Mouse (Mus musculus) naive thymus-derived CD4-positive, alpha-beta T cell, adult 2 months (primary cell): ENCODE data around the gene Nup210l.
"Not testable (repeated sequence)": the region's sequence is repeated elsewhere in the genome, so short reads cannot be mapped to it uniquely, and the experiment has no call there.

Source experiments
- DNase-seq: peaks from one replicate; pipeline ENCODE4 v3.0.0-alpha.2; 2011; ENCODE audit warnings: low read depth

Gene Nup210l

DNA sequence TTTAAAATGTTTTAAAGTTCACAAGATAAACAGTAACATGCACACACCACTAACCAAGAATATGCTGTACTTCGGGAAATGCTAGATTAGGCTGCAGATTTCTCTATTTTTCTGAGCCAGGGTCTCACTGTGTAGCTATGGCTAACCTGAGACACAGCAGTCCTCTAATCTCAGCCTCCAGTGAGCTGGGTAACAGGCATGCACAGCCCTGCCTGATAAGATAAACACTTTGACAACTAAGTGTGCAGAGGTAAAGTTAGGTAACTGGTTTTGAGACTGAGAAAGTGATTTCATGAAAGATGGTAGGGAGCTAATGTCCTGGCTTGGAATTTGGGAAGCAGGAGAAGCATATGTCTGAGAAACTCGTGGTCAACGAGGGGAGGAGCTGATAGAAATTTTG is 9.5 kb upstream of the Nup210l start:
- DNase-seq: no peak

- no peak for DNase-seq
These were observed 6.0 kb upstream of the Nup210l start for GRCm38 (mm10) chr3:90097928-90098327.

DNA sequence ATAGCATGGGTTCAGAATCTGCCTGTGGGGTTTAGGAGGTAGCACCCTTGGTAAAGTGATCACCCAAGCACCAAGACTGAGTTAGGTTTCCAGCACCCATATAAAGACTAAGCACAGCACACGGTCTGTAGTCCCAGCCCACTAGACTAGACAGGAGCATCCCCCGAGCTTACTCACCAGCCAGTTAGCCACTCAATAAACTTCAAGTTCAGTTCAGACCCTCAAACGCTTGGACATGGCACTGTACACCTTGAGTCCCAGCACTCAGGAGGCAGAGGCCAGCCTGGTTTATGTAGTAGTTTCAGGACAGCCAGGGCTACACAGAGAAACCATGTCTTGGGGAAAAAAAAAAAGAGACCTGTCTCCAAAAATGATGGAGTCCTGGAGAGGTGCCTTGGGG is 2.9 kb upstream of the Nup210l start:
- DNase-seq: no peak

DNA sequence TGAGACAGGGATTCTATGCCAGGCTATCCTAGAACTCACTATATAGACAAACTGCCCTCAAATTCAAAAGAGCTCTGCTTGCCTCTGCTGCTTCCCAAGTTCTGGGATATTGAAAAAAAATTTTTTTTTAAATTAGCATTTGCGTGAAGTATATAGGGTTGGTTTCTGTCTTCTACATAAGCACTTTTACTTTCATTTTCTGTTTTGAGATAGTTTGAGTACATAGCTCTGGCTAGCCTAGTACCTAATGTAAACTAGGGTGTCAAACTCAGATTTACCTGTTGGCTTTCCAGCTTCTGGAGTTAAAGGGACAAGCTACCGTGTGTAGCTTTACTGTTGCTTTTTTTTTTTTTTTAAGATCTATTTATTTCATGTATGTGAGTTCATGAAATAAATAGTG is 2.3 kb upstream of the Nup210l start:
- peak; percentile 42 for DNase-seq

- DNase-seq: no peak
These were observed 1.7 kb upstream of the Nup210l start for GRCm38 (mm10) chr3:90102239-90102638.

GRCm38 (mm10) chr3:90103176-90103575 is 756 bp upstream of the Nup210l start:
- DNase-seq: no peak

DNA sequence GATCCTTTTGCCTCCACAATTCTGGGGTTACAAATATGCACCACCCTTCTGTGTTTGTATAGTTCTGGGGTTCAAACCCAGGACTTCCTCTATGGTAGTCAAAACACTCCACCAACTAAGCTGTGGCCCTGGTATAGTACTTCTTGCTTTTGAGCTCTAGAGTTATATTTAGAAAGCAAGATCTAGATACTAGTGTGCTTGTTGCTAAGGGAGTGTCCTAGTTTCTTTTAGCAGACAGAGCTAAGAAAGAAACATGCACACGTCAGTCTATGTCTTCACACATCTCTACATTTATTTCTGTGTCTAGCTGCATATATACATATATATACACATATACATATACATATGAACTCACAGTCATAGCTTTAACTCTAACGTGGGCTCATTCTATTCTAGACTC is 7.8 kb downstream of the Nup210l start:
- no peak for DNase-seq

DNA sequence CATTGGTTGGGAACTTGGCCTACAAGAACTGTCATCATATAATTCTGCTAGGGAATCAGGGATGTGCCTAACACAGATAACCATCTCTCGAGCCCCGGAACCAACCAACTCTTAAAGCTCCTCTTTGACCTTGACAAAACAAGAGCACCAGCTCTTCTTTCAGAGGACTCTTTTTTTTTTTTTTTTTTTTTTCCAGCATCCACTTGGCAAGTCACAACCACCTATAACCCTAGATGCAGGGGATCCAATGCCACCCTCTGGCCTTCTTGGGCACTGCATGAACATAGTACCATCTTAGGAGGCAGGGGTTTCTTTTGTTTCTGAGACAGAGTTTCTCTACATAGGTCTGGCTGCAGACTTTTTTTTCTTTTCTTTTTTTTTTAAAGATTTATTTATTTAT is 10.4 kb downstream of the Nup210l start:
- peak; percentile 40 for DNase-seq

GRCm38 (mm10) chr3:90115526-90115925 is 11.6 kb downstream of the Nup210l start:
- DNase-seq: no peak

GRCm38 (mm10) chr3:90118132-90118790 is 14.3 kb downstream of the Nup210l start:
- no peak for DNase-seq

GRCm38 (mm10) chr3:90122036-90122435 is 18.1 kb downstream of the Nup210l start:
- DNase-seq: not testable (repeated sequence)

DNA sequence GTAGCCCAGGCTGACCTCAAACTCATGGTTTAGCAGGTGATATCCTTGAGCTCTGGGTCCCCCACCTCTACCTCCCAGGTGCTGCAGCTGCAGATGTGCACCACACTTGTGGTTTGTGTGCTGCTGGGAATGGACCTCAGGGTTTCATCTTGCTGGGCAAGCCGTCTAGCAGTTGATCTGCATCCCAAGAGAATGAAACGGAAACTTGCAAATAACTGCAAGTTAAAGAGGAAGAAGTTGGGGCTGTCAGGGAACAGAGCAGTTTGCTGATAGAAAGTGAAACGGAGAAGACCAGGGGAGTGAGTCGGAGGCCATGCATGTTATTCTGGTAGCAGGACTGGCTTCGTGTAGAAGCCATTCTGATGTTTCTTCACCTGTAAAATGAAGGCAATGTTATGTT is 21.8 kb downstream of the Nup210l start:
- DNase-seq: no peak

DNA sequence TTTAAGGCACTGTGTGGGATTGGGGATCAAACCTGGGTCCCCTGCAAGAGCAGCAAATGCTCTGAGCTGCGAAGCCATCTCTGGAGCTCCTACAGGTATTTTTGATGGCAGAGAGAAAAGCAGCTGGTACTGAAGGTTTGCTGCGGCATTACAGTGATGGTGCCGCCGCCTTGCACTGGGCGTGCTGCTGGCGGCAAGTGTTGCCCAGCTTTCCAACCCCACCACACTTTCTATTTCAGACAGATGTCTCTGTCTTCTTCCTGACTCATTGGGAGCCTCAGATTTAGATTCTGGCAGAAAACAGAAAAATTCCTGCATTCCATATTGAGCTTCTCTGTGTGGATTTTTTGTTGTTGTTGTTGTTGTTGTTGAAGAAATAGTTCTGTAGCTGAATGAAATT is 23.9 kb downstream of the Nup210l start:
- DNase-seq: no peak

DNA sequence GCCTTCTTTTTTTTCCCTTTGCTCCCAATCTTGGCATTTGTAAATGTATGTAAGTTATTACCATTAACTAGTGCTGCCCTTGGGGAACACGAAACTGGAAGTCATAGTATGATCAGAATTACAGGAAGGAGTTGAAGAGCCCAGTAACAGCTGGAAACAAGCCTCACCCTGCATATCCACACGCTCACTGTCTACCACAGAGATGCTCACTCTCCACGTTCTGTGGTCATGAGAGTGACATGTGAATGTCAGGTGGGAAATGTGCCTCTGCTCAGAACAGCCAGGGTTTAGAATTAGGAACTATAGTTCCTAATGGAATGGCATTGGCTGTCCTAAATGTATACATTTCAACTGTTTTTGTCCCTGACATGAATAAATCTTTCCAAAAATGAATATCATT is 28.8 kb downstream of the Nup210l start:
- no peak for DNase-seq

GRCm38 (mm10) chr3:90133331-90133730 is 29.4 kb downstream of the Nup210l start:
- no peak for DNase-seq

- DNase-seq: no peak
These were observed 30.6 kb downstream of the Nup210l start for GRCm38 (mm10) chr3:90134483-90134882.

DNA sequence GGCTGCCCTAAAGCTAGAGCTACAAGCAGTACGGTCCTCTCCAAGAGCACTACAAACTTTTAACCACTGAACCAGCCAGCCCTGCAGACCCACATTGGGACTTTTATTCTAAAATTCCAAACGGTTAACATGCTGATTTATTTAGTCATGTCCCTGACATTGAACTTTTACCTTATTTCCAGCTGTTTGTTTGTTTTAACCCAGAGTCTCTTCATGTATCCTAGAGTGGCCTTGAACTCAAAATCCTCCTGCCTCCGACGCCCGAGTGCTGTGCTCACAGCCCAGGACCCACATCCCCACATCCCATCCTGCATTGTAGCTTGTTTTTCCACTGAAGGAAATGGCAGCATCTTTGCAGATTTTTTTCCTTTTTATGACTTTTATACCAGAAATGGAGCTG is 31.1 kb downstream of the Nup210l start:
- no peak for DNase-seq

DNA sequence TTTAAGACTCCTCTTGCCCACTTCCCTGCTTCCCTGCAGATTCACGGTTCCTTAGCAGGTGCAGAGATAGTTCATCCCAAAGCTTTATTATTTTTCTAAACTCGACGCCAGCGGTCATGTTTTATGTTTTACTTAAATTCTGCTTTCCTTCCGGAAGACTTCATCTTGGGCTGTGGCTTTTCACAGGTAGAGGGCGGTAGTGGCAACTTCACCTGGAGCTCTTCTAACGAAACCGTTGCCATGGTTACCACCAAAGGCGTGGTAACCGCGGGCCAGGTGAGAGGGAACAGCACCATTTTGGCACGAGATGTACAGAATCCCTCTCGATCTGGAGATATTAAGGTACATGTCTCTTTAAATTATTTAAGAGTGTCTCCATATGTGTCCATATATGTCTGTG is 32.7 kb downstream of the Nup210l start:
- DNase-seq: peak; percentile 51

GRCm38 (mm10) chr3:90137606-90138005 is 33.7 kb downstream of the Nup210l start:
- DNase-seq: no peak

DNA sequence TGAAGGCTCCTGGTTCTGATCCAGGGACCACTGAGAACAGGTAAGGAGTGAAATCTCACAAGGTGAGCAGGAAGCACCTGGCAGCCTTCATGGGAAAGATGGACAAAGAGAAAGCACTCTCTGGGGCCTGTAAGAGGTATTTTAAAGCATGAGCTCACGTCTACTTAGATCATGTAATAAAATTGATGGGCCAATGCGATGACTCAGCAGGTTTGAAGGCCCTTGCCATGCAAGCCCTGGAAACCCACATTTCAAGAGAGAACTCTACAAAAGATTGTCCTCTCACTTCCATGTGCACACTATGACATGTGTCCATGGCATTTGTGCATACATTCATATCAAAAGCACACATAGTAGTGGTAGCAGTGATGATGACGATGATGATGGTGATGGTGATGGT is 36.0 kb downstream of the Nup210l start:
- no peak for DNase-seq

GRCm38 (mm10) chr3:90145461-90145860 is 41.5 kb downstream of the Nup210l start:
- DNase-seq: no peak

DNA sequence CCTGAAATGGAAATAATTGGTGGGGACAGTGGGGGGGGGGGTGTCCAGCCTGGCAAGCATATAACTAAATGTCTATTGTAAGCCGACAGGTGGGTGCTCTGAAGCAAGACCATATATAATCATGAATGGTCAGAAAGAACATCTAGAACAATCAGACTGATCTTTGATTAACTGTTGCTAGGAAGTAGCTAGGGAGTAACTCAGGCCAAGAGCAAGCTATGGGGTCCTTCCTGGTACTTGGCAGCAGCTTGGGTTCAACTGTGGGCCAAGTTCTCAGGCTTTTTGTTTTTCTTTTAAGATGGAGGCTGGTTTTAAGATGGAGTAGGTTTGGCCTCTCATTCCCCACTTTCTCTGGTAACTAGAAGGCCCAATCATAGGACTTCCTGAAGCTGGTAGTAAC is 42.7 kb downstream of the Nup210l start:
- no peak for DNase-seq

DNA sequence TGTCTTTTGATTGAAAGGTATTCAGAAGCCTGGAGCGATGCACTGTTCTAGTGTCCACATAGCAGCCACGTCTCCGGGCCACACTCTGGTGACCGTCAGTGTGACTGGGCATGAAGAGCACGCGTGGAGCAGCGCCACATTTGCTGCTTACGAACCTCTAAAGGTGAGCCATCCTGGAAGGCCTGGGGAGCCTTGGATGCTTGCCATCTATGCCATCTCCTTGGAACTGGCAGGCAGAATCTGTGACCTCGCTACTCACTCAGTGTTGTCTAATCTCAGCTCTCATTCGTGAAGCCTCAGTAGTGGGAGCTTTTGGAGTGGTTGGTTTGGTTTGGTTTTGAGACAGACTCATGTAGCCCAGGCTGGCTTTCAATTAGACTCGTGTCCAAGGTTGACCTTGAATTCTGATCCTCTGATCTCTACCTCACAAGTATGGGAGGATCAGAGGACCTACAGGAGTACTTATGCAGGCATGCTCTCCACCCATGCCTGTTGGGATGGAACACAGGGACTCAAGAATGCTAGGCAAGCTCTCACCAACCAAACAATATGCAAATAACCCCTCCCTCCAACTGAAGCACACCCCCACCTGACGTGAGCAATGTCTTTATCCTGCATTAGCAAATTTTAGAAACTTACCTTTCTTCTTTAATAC is 47.3 kb downstream of the Nup210l start:
- no peak for DNase-seq

GRCm38 (mm10) chr3:90155996-90156395 is 52.1 kb downstream of the Nup210l start:
- no peak for DNase-seq
